Mouse (Mus musculus) left cerebral cortex, adult 18-20 months (tissue): ENCODE data around the gene Prr27. TPM values are rescaled to one million over a fixed set of nuclear protein-coding genes. Genes with fewer than 3 reads are reported as not detected.

Experiments
- DNase-seq, 2 experiments: peaks; one replicate each; pipeline ENCODE4 v3.0.0; 2021 to 2022; ENCODE audit warnings: low spot score in 2 of 2, mixed read lengths in 1 of 2
- long read RNA-seq, 2 experiments: library from polyadenylated mRNA; stranded (forward); transcript quantifications; one replicate each; pipeline ENCODE4 v2.0.0; 2021
- total RNA-seq, 2 experiments: library from RNA; stranded (reverse); gene quantifications; 2 replicates each; pipeline ENCODE4 v1.2.3; 2021

Gene Prr27
- not detected for total RNA-seq
- long read RNA-seq, experiment 1: 0 reads
- long read RNA-seq, experiment 2: 0 reads

DNA sequence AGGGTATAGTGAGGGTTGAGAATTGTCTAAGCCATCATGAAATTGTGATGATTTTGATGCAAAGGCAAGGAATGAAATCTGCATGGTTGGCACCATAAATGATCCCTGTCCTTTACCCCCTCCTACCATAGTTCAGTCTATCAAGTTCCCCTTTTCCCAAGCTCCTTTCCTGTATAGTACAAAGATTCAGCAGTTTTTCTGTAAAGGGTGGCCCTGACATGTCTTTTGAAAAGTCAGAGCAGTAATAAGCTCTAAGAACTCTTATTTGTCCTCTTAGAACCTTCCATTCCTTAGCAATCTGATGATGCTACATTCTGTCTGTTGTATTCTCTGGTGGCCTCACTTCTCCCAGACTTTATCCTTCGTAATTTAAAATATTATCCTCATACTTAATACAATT, at the start of gene Prr27:
Gene Prr27, plus strand, starts transcription at position 301 of the 400 bp plus-strand sequence.
- DNase-seq: no peak

- no peak for DNase-seq
Measured at GRCm38 (mm10) chr5:87782731-87783130, 42.8 kb upstream of the Prr27 start.

DNA sequence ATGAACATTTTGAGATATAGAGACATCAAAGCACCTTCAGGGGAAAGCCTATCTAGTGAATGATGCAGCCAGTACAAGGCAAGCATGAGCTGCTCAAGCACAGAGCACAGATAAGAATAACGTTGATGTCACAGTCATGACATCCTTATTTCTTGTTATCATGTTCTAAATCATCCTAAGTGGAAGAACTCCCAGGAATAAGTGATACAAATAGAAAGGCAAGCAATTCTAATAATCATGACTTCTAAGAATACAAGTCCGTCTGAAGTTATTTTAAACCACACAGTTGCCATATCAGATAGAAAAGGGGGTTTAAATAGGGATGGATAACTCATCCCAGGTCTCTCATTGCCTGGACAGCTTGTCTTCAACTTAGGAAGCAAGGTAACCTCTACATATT, 17.7 kb upstream of the Prr27 start, which contains the start of gene Csn1s2b:
Gene Csn1s2b, plus strand, starts transcription at position 301 of the 400 bp plus-strand sequence.
- DNase-seq: no peak

- no peak for DNase-seq
Measured at GRCm38 (mm10) chr5:87809253-87809652, 16.2 kb upstream of the Prr27 start.

DNA sequence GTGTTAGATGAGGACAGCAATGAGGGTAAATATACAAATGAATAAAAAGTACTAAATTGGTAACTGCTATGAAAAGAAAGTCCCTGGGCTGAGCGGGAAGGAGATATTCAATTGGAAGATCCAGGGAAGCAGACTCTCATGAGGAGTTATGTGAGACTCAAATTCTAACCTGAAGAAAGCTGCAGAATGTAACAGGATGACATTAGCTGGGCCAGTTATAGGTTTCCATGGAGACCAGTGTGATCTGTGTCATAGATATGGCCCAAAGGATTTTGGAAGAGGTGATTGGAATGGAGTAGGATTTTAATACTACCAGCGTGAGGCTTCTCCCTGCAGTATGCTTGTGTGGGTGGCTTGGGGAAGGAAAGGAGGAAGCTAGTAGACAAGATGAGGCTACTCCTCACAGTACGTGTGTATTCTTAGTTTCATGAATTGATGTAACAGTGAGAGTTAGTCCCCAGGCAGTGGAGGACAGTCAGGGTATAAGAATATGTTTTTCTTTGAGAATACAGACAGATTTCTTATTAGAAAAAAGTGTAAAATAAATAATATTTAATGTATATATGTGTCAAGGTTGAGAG, 29.7 kb downstream of the Prr27 start:
- no peak for DNase-seq

DNA sequence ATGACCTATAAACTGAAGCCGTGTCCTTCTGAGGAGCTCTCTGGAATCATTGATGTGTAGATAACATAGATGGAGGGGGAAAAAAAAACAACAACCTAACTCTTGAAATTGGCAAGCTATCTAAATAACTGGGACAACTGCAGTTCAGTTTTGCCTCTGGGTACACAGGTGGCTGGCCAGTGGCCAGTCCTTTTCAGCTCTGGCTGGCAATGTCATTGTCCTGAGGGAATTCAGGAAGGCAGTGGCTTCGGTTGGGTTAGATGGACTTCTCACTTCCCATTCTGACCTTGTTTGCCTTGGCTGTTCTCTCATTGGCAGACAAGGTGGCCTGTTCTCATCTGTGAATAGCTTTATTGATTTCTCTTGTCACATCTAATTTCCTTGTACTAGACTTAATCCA, 44.6 kb downstream of the Prr27 start:
- DNase-seq: no peak

DNA sequence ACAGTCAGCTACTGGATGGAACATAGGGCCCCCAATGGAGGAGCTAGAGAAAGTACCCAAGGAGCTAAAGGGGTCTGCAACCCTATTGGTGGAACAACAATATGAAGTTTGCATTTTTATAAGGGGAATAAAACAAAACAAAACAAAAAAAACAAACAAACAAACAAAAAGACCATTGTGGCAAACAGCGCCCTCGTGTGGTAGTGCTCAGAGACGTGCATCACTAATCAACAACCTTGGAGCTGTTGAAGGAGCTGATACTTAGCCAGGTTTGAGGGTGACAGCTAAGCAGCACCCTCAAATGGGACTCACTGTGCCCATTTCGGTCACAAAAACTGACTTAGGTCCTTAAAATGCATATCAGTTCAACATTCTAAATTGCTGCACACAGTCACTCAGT, 45.9 kb downstream of the Prr27 start:
- DNase-seq: no peak

- DNase-seq: no peak
Measured at GRCm38 (mm10) chr5:87884729-87885128, 59.2 kb downstream of the Prr27 start, which contains the start of gene Odam. Gene Odam (plus strand): TSS chr5:87885029.

Other genes starting within 250 kb of the Prr27 start
- gene Sult1e1, start 234.1 kb upstream of the Prr27 start, total RNA-seq: not detected
- not detected for gene Csn1s1, start 159.5 kb upstream of the Prr27 start, total RNA-seq
- not detected for gene Csn2, start 126.1 kb upstream of the Prr27 start, total RNA-seq
- not detected for gene Csn1s2a, start 51.1 kb upstream of the Prr27 start, total RNA-seq
- not detected for gene Csn1s2b, start 17.6 kb upstream of the Prr27 start, total RNA-seq
- not detected for gene Odam, start 59.3 kb downstream of the Prr27 start, total RNA-seq
- gene Csn3, start 99.9 kb downstream of the Prr27 start, total RNA-seq: not detected
- not detected for gene 2310003L06Rik, start 143.8 kb downstream of the Prr27 start, total RNA-seq
- gene Gm28434, start 143.8 kb downstream of the Prr27 start, total RNA-seq: not detected
- not detected for gene Cabs1, start 153.8 kb downstream of the Prr27 start, total RNA-seq
- not detected for gene Smr3a, start 176.9 kb downstream of the Prr27 start, total RNA-seq